Mouse (Mus musculus): ENCODE measurements at regions not wholly inside any gene's neighbourhood (a gene's known extent, or its start where the extent isn't known, plus 50 kb on each side); places are given as distances from the start of the nearest gene placed in this dataset.

- Histone ChIP-seq H3K9me3 (replicated peaks; ENCODE audit: insufficient read depth, low read length) (no peaks in the 10 kb centered on the region), H3K27me3 (ENCODE audit: control insufficient read depth in 1 of 2, insufficient read depth in 2 of 2, low read length in 2 of 2) (no peaks in the 10 kb centered on the region), H3K27ac (ENCODE audit: control insufficient read depth, low read depth, low read length) (no peak overlapping the region), H3K4me3 (ENCODE audit: control insufficient read depth in 1 of 2, insufficient read depth in 1 of 2, low read depth in 2 of 2, low read length in 2 of 2) (no peak overlapping the region), H3K4me1 (ENCODE audit: control insufficient read depth in 1 of 2, insufficient read depth in 2 of 2, low read length in 2 of 2) (no peaks in the 10 kb centered on the region), H3K36me3 (ENCODE audit: control insufficient read depth in 1 of 2, insufficient read depth in 2 of 2, low read length in 2 of 2) (no peaks in the 10 kb centered on the region), H3K9ac (ENCODE audit: control insufficient read depth, low read depth, low read length, poor library complexity, severe bottlenecking) (no peak overlapping the region), H3K79me2 (ENCODE audit: control insufficient read depth, insufficient read depth, low read length, poor library complexity) (no peaks in the 10 kb centered on the region)
- TF ChIP-seq CHD1 (IDR thresholded peaks at IDR 0.05; ENCODE audit: low read depth, low read length) (no peak), ZMIZ1 (IDR thresholded peaks at IDR 0.05; ENCODE audit: low read depth, low read length) (no peak), ETS1 (IDR thresholded peaks at IDR 0.05; ENCODE audit: low read depth, low read length) (no peak), ELF1 (IDR thresholded peaks at IDR 0.05; ENCODE audit: low read depth, low read length) (no peak), TCF12 (IDR thresholded peaks at IDR 0.05; ENCODE audit: low read depth, low read length) (no peak), EP300 (IDR thresholded peaks at IDR 0.05; ENCODE audit: low read depth in 1 of 2, low read length in 2 of 2) (no peak), MYC (IDR thresholded peaks at IDR 0.05; ENCODE audit: low read depth, low read length) (no peak), MAFK (IDR thresholded peaks at IDR 0.05; ENCODE audit: borderline replicate concordance, low read depth, low read length) (no peak)
- DNase-seq (ENCODE audit: low read depth, low spot score): no peak
Measured at GRCm38 (mm10) chr17:10079853-10080650, 239.6 kb downstream of the Qk start.

- Histone ChIP-seq H3K27ac (ENCODE audit: control insufficient read depth, low read depth, low read length) (no peak overlapping the region), H3K4me3 (ENCODE audit: control insufficient read depth in 1 of 2, insufficient read depth in 1 of 2, low read depth in 2 of 2, low read length in 2 of 2) (no peak overlapping the region), H3K36me3 (ENCODE audit: control insufficient read depth in 1 of 2, insufficient read depth in 2 of 2, low read length in 2 of 2) (no peaks in the 10 kb centered on the region), H3K27me3 (ENCODE audit: control insufficient read depth in 1 of 2, insufficient read depth in 2 of 2, low read length in 2 of 2) (no peaks in the 10 kb centered on the region), H3K4me1 (ENCODE audit: control insufficient read depth in 1 of 2, insufficient read depth in 2 of 2, low read length in 2 of 2) (no peaks in the 10 kb centered on the region), H3K9ac (ENCODE audit: control insufficient read depth, low read depth, low read length, poor library complexity, severe bottlenecking) (no peak overlapping the region), H3K9me3 (replicated peaks; ENCODE audit: insufficient read depth, low read length) (no peaks in the 10 kb centered on the region), H3K79me2 (ENCODE audit: control insufficient read depth, insufficient read depth, low read length, poor library complexity) (no peaks in the 10 kb centered on the region)
- TF ChIP-seq JUND (IDR thresholded peaks at IDR 0.05; ENCODE audit: low read depth, low read length): no peak
- no peak for TF ChIP-seq GATA1 (IDR thresholded peaks at IDR 0.05; ENCODE audit: low read depth, low read length)
- TF ChIP-seq RCOR1 (IDR thresholded peaks at IDR 0.05; ENCODE audit: low read depth, low read length): no peak
- no peak for TF ChIP-seq ZKSCAN1 (IDR thresholded peaks at IDR 0.05; ENCODE audit: low read depth, low read length)
- no peak for TF ChIP-seq ELF1 (IDR thresholded peaks at IDR 0.05; ENCODE audit: low read depth, low read length)
- no peak for TF ChIP-seq MAZ (IDR thresholded peaks at IDR 0.05; ENCODE audit: low read depth, low read length)
- TF ChIP-seq TBP (IDR thresholded peaks at IDR 0.05; ENCODE audit: low read depth, low read length): no peak
- TF ChIP-seq SIN3A (IDR thresholded peaks at IDR 0.05; ENCODE audit: low read length): no peak
- no peak for TF ChIP-seq ZC3H11A (IDR thresholded peaks at IDR 0.05; ENCODE audit: low read depth, low read length)
- no peak for TF ChIP-seq SMC3 (IDR thresholded peaks at IDR 0.05; ENCODE audit: low read depth, low read length)
- no peak for TF ChIP-seq CHD1 (IDR thresholded peaks at IDR 0.05; ENCODE audit: low read depth, low read length)
- TF ChIP-seq EP300 (IDR thresholded peaks at IDR 0.05; ENCODE audit: low read depth in 1 of 2, low read length in 2 of 2): no peak
- no peak for TF ChIP-seq NRF1 (IDR thresholded peaks at IDR 0.05; ENCODE audit: insufficient read depth, low read depth, low read length, poor library complexity, severe bottlenecking)
- no peak for TF ChIP-seq USF1 (IDR thresholded peaks at IDR 0.05; ENCODE audit: low read depth, low read length)
- no peak for TF ChIP-seq BHLHE40 (IDR thresholded peaks at IDR 0.05; ENCODE audit: borderline replicate concordance, low read depth, low read length)
- no peak for TF ChIP-seq ZNF384 (IDR thresholded peaks at IDR 0.05; ENCODE audit: low read depth, low read length)
- TF ChIP-seq MXI1 (IDR thresholded peaks at IDR 0.05; ENCODE audit: low read depth, low read length): no peak
- no peak for TF ChIP-seq ZMIZ1 (IDR thresholded peaks at IDR 0.05; ENCODE audit: low read depth, low read length)
- no peak for DNase-seq (ENCODE audit: low read depth, low spot score)
Measured at GRCm38 (mm10) chr17:10078536-10079319, 240.9 kb downstream of the Qk start.
